Mouse (Mus musculus) lung, embryonic 14.5 days (tissue): ENCODE measurements at regions not wholly inside any gene's neighbourhood (a gene's known extent, or its start where the extent isn't known, plus 50 kb on each side); places are given as distances from the start of the nearest gene placed in this dataset.
A peak's percentile ranks its signal among the peaks of the same experiment; 100 is the strongest.

Source experiments
- ATAC-seq: fragments of 200-750 bp; cut with Nextera tagmentation; 2 replicates; pipeline ENCODE4 v1.8.0; 2017; ENCODE audit warnings: mild to moderate bottlenecking, moderate TSS enrichment, moderate library complexity; ENCODE audit not compliant: insufficient read depth
- DNase-seq: peaks from one replicate; pipeline ENCODE4 v3.0.0-alpha.2; 2015
- H3K27ac ChIP-seq: fragments of 300-500 bp; sonication (generic); 2 replicates; pipeline ENCODE4 v1.5.1; 2014; ENCODE audit warnings: low read depth, mild to moderate bottlenecking, moderate library complexity
- H3K27me3 ChIP-seq: fragments of 300-500 bp; sonication (generic); 2 replicates; pipeline ENCODE4 v1.6.1; 2014; ENCODE audit warnings: low read length, control low read depth; ENCODE audit not compliant: insufficient read depth
- H3K36me3 ChIP-seq: fragments of 300-500 bp; sonication (generic); 2 replicates; pipeline ENCODE4 v1.6.1; 2014; ENCODE audit warnings: control low read depth; ENCODE audit not compliant: insufficient read depth
- H3K4me1 ChIP-seq: fragments of 300-500 bp; sonication (generic); 2 replicates; pipeline ENCODE4 v1.6.1; 2014; ENCODE audit warnings: antibody characterized with exemption, control low read depth; ENCODE audit not compliant: insufficient read depth
- H3K4me2 ChIP-seq: fragments of 300-500 bp; sonication (generic); 2 replicates; pipeline ENCODE4 v1.6.1; 2014; ENCODE audit warnings: mild to moderate bottlenecking
- H3K4me3 ChIP-seq: fragments of 300-500 bp; sonication (generic); 2 replicates; pipeline ENCODE4 v1.5.1; 2014; ENCODE audit warnings: low read depth, low read length
- H3K9ac ChIP-seq: fragments of 300-500 bp; sonication (generic); 2 replicates; pipeline ENCODE4 v1.6.1; 2014
- H3K9me3 ChIP-seq: fragments of 300-500 bp; sonication (generic); 2 replicates; pipeline ENCODE4 v1.6.1; 2016; ENCODE audit warnings: low read depth, low read length, control low read depth
- CTCF ChIP-seq: IDR thresholded peaks from 2 replicates; pipeline ENCODE4 v1.5.1; 2016; ENCODE audit warnings: antibody characterized with exemption, low read depth
- WGBS: fragments of 180-500 bp; shearing (Covaris S2); extraction: QIAGEN DNeasy Blood & Tissue Kit; methylation state at CpG from one replicate; pipeline ENCODE4 v1.1.7; 2014; 5-methylcytosine and 5-hydroxymethylcytosine counted together

GRCm38 (mm10) chr4:31648631-31649368 lies 315.1 kb upstream of the Map3k7 start:
- Histone ChIP-seq H3K36me3 (no peaks in the 10 kb centered on the region), H3K4me1 (no peaks in the 10 kb centered on the region), H3K27ac (no peak overlapping the region), H3K4me2 (no peak overlapping the region), H3K4me3 (no peak overlapping the region), H3K9me3 (no peaks in the 10 kb centered on the region), H3K27me3 (no peaks in the 10 kb centered on the region), H3K9ac (no peak overlapping the region)
- ATAC-seq = no peak
- DNase-seq = no peak
- 73% methylated on average over 8 of the region's 8 CpGs for WGBS
- no peak for TF ChIP-seq CTCF

GRCm38 (mm10) chr4:31655364-31656106 lies 308.4 kb upstream of the Map3k7 start:
- Histone ChIP-seq H3K4me1 (no peaks in the 10 kb centered on the region; the same call in 1 of the 2 replicates), H3K36me3 (no peaks in the 10 kb centered on the region), H3K9ac (no peak overlapping the region), H3K9me3 (no peaks in the 10 kb centered on the region), H3K27me3 (no peaks in the 10 kb centered on the region), H3K4me3 (no peak overlapping the region), H3K4me2 (peak overlapping the region; percentile 29; the same call in 1 of the 2 replicates), H3K27ac (peak overlapping the region; percentile 34; the same call in 1 of the 2 replicates)
- peak; percentile 80 for ATAC-seq
- 35% methylated on average over 11 of the region's 11 CpGs for WGBS
- DNase-seq = peak; percentile 71
- TF ChIP-seq CTCF = no peak

DNA sequence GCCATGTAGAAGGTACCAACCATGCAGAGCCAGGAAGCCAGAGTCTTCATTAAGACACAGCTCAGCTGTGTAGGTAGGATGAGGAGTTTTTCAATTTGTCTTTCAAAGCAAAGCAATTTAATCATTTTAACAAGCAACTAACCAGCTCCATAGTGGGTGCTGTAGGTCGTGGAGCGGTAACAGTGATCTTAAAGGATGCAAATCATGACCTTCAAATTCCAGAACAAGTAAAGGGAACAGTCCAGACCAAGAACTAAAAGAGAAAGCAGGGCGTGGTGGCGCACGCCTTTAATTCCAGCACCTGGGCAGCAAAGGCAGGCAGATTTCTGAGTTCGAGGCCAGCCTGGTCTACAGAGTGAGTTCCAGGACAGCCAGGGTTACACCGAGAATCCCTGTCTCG lies 307.8 kb upstream of the Map3k7 start:
- Histone ChIP-seq H3K4me1 (no peaks in the 10 kb centered on the region; the same call in 1 of the 2 replicates), H3K36me3 (no peaks in the 10 kb centered on the region), H3K9me3 (no peaks in the 10 kb centered on the region), H3K9ac (no peak overlapping the region), H3K27ac (no peak overlapping the region), H3K27me3 (no peaks in the 10 kb centered on the region), H3K4me2 (no peak overlapping the region), H3K4me3 (no peak overlapping the region)
- WGBS = 86% methylated on average over 8 of the region's 8 CpGs
- ATAC-seq = no peak
- no peak for TF ChIP-seq CTCF
- DNase-seq = no peak

- no peak for DNase-seq
- H3K36me3 ChIP-seq = no peaks in the 10 kb centered on the region
- no peak overlapping the region for H3K4me3 ChIP-seq
- H3K4me1 ChIP-seq = no peaks in the 10 kb centered on the region; the same call in 1 of the 2 replicates
- WGBS = 49% methylated on average over 5 of the region's 5 CpGs
- H3K9me3 ChIP-seq = no peaks in the 10 kb centered on the region
- no peak for TF ChIP-seq CTCF
- H3K27ac ChIP-seq = no peak overlapping the region
- H3K27me3 ChIP-seq = no peaks in the 10 kb centered on the region
- ATAC-seq = no peak
- no peak overlapping the region for H3K4me2 ChIP-seq
- no peak overlapping the region for H3K9ac ChIP-seq
Measured at GRCm38 (mm10) chr4:31658820-31659219, 305.1 kb upstream of the Map3k7 start.

DNA sequence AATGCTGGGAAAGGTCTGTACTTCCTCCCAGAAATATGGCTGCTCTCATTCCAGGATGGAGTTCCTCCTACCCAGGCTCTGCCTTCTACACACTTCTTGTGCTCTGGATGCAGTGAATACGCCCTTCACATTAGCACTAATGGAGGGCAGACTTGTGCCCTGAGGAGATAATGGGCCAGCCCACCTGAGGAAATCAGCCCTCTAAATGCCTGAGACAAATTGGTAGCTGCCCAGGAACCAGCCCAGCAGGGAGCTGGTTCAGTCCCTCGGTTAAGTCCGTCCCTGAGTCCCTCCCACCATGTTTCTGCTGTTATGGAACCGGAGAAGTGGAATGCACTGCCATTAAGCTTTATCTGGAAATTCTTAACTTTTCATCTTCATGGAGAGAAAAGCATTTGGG lies 303.0 kb upstream of the Map3k7 start:
- H3K9ac ChIP-seq = no peak overlapping the region
- no peak for TF ChIP-seq CTCF
- no peaks in the 10 kb centered on the region for H3K4me1 ChIP-seq
- no peak for ATAC-seq
- no peak for DNase-seq
- H3K9me3 ChIP-seq = no peaks in the 10 kb centered on the region
- no peak overlapping the region for H3K27ac ChIP-seq
- no peaks in the 10 kb centered on the region for H3K36me3 ChIP-seq
- H3K4me3 ChIP-seq = no peak overlapping the region
- no peaks in the 10 kb centered on the region for H3K27me3 ChIP-seq
- no peak overlapping the region for H3K4me2 ChIP-seq
- 34% methylated on average over 4 of the region's 4 CpGs for WGBS

GRCm38 (mm10) chr4:31671530-31672170 lies 292.2 kb upstream of the Map3k7 start:
- Histone ChIP-seq H3K27me3 (no peaks in the 10 kb centered on the region), H3K9ac (no peak overlapping the region)
- no peak for TF ChIP-seq CTCF

More at GRCm38 (mm10) chr4:31671530-31672170, 292.2 kb upstream of the Map3k7 start:
- Histone ChIP-seq H3K27ac (no peak overlapping the region), H3K4me3 (no peak overlapping the region), H3K4me2 (no peak overlapping the region), H3K9me3 (no peaks in the 10 kb centered on the region), H3K36me3 (no peaks in the 10 kb centered on the region), H3K4me1 (no peaks in the 10 kb centered on the region)
- DNase-seq (no peak), ATAC-seq (no peak)
- WGBS = 74% methylated on average over 6 of the region's 6 CpGs
